ENCODE assay signal across 10 mouse cellular contexts in genomic region chr1:59437927-59438326, GRCm38 (mm10). TPM values are rescaled to one million over a fixed set of nuclear protein-coding genes. Genes with fewer than 3 reads are reported as not detected.
DNase-seq lines count a peak whose midpoint lies in the region; ATAC-seq and TF ChIP-seq lines count a peak whose summit lies in the region.
"Had no signal": no experiment of that assay in that cellular context is flagged by ENCODE, and none has a peak within 500 bp of the region (broad histone marks: within the 10 kb centered on the region; RNA-seq: fewer than 3 reads in every experiment).

No protein-coding gene starts in this region.

- no peak for TF ChIP-seq EP300 in liver, postnatal 0 days (IDR thresholded peaks at IDR 0.05; ENCODE audit: low read depth)

- H3K9me3 ChIP-seq in forebrain, embryonic 11.5 days (ENCODE audit: control insufficient read depth, low read length), result no peaks in the 10 kb centered on the region
- no peaks in the 10 kb centered on the region for H3K9me3 ChIP-seq in kidney, embryonic 16.5 days (ENCODE audit: low read length)
- no peaks in the 10 kb centered on the region for H3K9me3 ChIP-seq in liver, postnatal 0 days (ENCODE audit: low read length)
- 0 out of 2 replicates have a peak, but pooled peaks cover 3% of the 10 kb centered on the region for H3K9me3 ChIP-seq in heart, embryonic 12.5 days (replicated peaks)

- no peak overlapping the region for H3K4me2 ChIP-seq in forebrain, embryonic 11.5 days (ENCODE audit: low read depth, low read length, severe bottlenecking)
- 0 out of 2 replicates have a peak overlapping the region, but pooled peaks have one; percentile 5 for H3K4me2 ChIP-seq in kidney, embryonic 16.5 days (replicated peaks; ENCODE audit: low read depth, low read length)
- no peak overlapping the region for H3K4me2 ChIP-seq in liver, postnatal 0 days (ENCODE audit: low read depth, low read length)
- H3K4me2 ChIP-seq in heart, embryonic 12.5 days, result no peak overlapping the region

- H3K9ac ChIP-seq in forebrain, embryonic 11.5 days (ENCODE audit: low read length), result 0 out of 2 replicates have a peak overlapping the region, but pooled peaks have one; percentile 5
- no peak overlapping the region for H3K9ac ChIP-seq in kidney, embryonic 16.5 days (replicated peaks; ENCODE audit: low read length)
- H3K9ac ChIP-seq in liver, postnatal 0 days (replicated peaks), result no peak overlapping the region
- H3K9ac ChIP-seq in heart, embryonic 12.5 days, result no peak overlapping the region

- H3K4me1 ChIP-seq in forebrain, embryonic 11.5 days (replicated peaks; ENCODE audit: control insufficient read depth, insufficient read depth, low read length), result peaks cover 7% of the 10 kb centered on the region
- H3K4me1 ChIP-seq in kidney, embryonic 16.5 days (ENCODE audit: insufficient read depth, low read length), result peaks cover 13% of the 10 kb centered on the region
- peaks cover 6% of the 10 kb centered on the region; the same call in 1 of the 2 replicates for H3K4me1 ChIP-seq in liver, postnatal 0 days (ENCODE audit: insufficient read depth)
- 0 out of 2 replicates have a peak, but pooled peaks cover 2% of the 10 kb centered on the region for H3K4me1 ChIP-seq in heart, embryonic 12.5 days (replicated peaks)

- H3K36me3 ChIP-seq in forebrain, embryonic 11.5 days (ENCODE audit: control insufficient read depth, insufficient read depth, low read length), result no peaks in the 10 kb centered on the region
- no peaks in the 10 kb centered on the region for H3K36me3 ChIP-seq in kidney, embryonic 16.5 days (ENCODE audit: insufficient read depth, low read length)
- H3K36me3 ChIP-seq in liver, postnatal 0 days (replicated peaks; ENCODE audit: insufficient read depth, low read length), result no peaks in the 10 kb centered on the region
- H3K36me3 ChIP-seq in heart, embryonic 12.5 days, result no peaks in the 10 kb centered on the region

- peak; percentile 55 for ATAC-seq in forebrain, embryonic 11.5 days (replicated peaks; ENCODE audit: low FRiP score)
- peak; percentile 60; the same call in 1 of the 2 replicates for ATAC-seq in kidney, embryonic 16.5 days (ENCODE audit: low FRiP score, low TSS enrichment)
- no peak for ATAC-seq in liver, postnatal 0 days
- ATAC-seq in heart, embryonic 12.5 days (ENCODE audit: insufficient number of reproducible peaks, low FRiP score), result no peak

- H3K27ac ChIP-seq in forebrain, embryonic 11.5 days (ENCODE audit: low read depth, low read length), result peak overlapping the region; percentile 55; the same call in 1 of the 2 replicates
- H3K27ac ChIP-seq in kidney, embryonic 16.5 days (ENCODE audit: low read length), result peak overlapping the region; percentile 87
- H3K27ac ChIP-seq in liver, postnatal 0 days (ENCODE audit: low read depth), result 0 out of 2 replicates have a peak overlapping the region, but pooled peaks have one; percentile 3
- H3K27ac ChIP-seq in heart, embryonic 12.5 days (ENCODE audit: poor library complexity, severe bottlenecking), result no peak overlapping the region

- H3K4me3 ChIP-seq in forebrain, embryonic 11.5 days (ENCODE audit: low read depth, low read length), result no peak overlapping the region
- H3K4me3 ChIP-seq in kidney, embryonic 16.5 days (ENCODE audit: low read length), result no peak overlapping the region
- no peak overlapping the region for H3K4me3 ChIP-seq in liver, postnatal 0 days (ENCODE audit: low read depth, low read length)
- H3K4me3 ChIP-seq in heart, embryonic 12.5 days, result no peak overlapping the region

- no peak for TF ChIP-seq CTCF in brain, embryonic 14.5 days (IDR thresholded peaks at IDR 0.05; ENCODE audit: borderline replicate concordance, extremely low read depth, insufficient read depth, insufficient read length)
- no peak for TF ChIP-seq CTCF in liver, postnatal 0 days (IDR thresholded peaks at IDR 0.05; ENCODE audit: low read depth)

- WGBS in forebrain, embryonic 11.5 days, result 12% methylated on average over 3 of the region's 3 CpGs
- WGBS in kidney, embryonic 16.5 days, result 33% methylated on average over 3 of the region's 3 CpGs
- WGBS in liver, postnatal 0 days (ENCODE audit: insufficient replicate concordance), result 59% methylated on average over 3 of the region's 3 CpGs
- 60% methylated on average over 3 of the region's 3 CpGs for whole genome bisulfite sequencing in heart, embryonic 12.5 days

- no peaks in the 10 kb centered on the region for H3K27me3 ChIP-seq in forebrain, embryonic 11.5 days (ENCODE audit: control insufficient read depth, insufficient read depth, low read length)
- H3K27me3 ChIP-seq in kidney, embryonic 16.5 days (ENCODE audit: insufficient read depth, low read length), result no peaks in the 10 kb centered on the region
- H3K27me3 ChIP-seq in liver, postnatal 0 days (ENCODE audit: insufficient read depth, low read length), result no peaks in the 10 kb centered on the region
- H3K27me3 ChIP-seq in heart, embryonic 12.5 days (replicated peaks), result no peaks in the 10 kb centered on the region

- peak; percentile 69 for DNase-seq in brain, embryonic 14.5 days (ENCODE audit: low read depth)
- DNase-seq in forebrain, embryonic 11.5 days (ENCODE audit: low spot score), result no peak
- DNase-seq in liver, postnatal 0 days, result no peak
- no peak for DNase-seq in right cerebral cortex, adult 2 months (ENCODE audit: low spot score in 2 of 2)
- no peak for DNase-seq in gastrocnemius, adult 8-10 months (ENCODE audit: low spot score in 2 of 2)
- DNase-seq in cerebellum, adult 9-11 months, result no peak
- DNase-seq: cerebellum, adult 9-10 months; lung, adult 2 months had no signal

- no peak for TF ChIP-seq POLR2A in brain, embryonic 14.5 days (IDR thresholded peaks at IDR 0.05; ENCODE audit: borderline replicate concordance, extremely low read depth, insufficient read depth, insufficient read length, poor library complexity, severe bottlenecking)

RNA-seq across cellular contexts. Expression of gene Fzd7, which starts 44.3 kb away (rescaled TPM):
- 8.3 and 10.7 TPM in 2 replicates for polyA plus RNA-seq in brain, embryonic 14.5 days (2012; rRNA removed)
- polyA plus RNA-seq in forebrain, embryonic 11.5 days (2014; fragmentation: Nextera tagmentation; extraction: Ambion mirVana), result 12.7 and 15.4 TPM in 2 replicates
- polyA plus RNA-seq in kidney, embryonic 16.5 days (2015; fragmentation: Nextera tagmentation; extraction: Ambion mirVana), result 16.0 and 18.2 TPM in 2 replicates
- 0.76 and 0.99 TPM in 2 replicates for polyA plus RNA-seq in liver, postnatal 0 days (2015; fragmentation: Nextera tagmentation; extraction: Ambion mirVana)
- 5.5 and 6.2 TPM in 2 replicates for polyA plus RNA-seq in heart, embryonic 12.5 days (2016; fragmentation: Nextera tagmentation; extraction: Ambion mirVana)
- 10 to 100 TPM; 34.5 to 48.6 (median 42.6) TPM for total RNA-seq in gastrocnemius, adult 8-10 months (2022)

Comparison
In these comparisons a context has a peak if more than half of its experiments do, and no peak if none do; other contexts are left out.
1. ATAC-seq: peak in forebrain, embryonic 11.5 days (single experiment) and kidney, embryonic 16.5 days (single experiment); none in liver, postnatal 0 days (single experiment) and heart, embryonic 12.5 days (single experiment).